Mouse (Mus musculus) adrenal gland, adult 10 weeks (tissue): ENCODE data around the gene Ankrd55. TPM values are rescaled to one million over a fixed set of nuclear protein-coding genes. Genes with fewer than 3 reads are reported as not detected.

ENCODE experiments used
- polyA plus RNA-seq: library from polyadenylated mRNA; stranded (reverse); fragments of 350-450 nt; fragmentation: Illumina TruSeq; extraction: RNeasy Lipid Tissue Mini Kit (QIAGEN cat#74804); gene quantifications from one replicate; pipeline ENCODE4 v1.2.3, GENCODE M21; 2014; ENCODE audit warnings: low read depth, low replicate concordance

Ankrd55 gene
- polyA plus RNA-seq, result 1.9 TPM

GRCm38 (mm10) chr13:112288225-112289178 lies at the start of gene Ankrd55:
Gene Ankrd55 (plus strand): TSS chr13:112288451.

Other genes starting within 250 kb of the Ankrd55 start
- 194 TPM for gene Il6st, start 175.6 kb downstream of the Ankrd55 start, polyA plus RNA-seq